Mouse (Mus musculus) WW6 (cell line): ENCODE measurements around the gene Opa3.
A peak's percentile ranks its signal among the peaks of the same experiment; 100 is the strongest.

Experiments used
- DNase-seq: peaks from one replicate; pipeline ENCODE4 v3.0.0-alpha.2; 2013; ENCODE audit warnings: low read depth, low spot score

Gene Opa3

GRCm38 (mm10) chr7:19214940-19215339 is 13.2 kb upstream of the Opa3 start:
- no peak for DNase-seq

GRCm38 (mm10) chr7:19217492-19217891 is 10.6 kb upstream of the Opa3 start:
- DNase-seq: no peak

- DNase-seq: no peak
Measured at GRCm38 (mm10) chr7:19217944-19218343, 10.2 kb upstream of the Opa3 start.

- DNase-seq: no peak
Measured at GRCm38 (mm10) chr7:19220061-19220460, 8.1 kb upstream of the Opa3 start.

- DNase-seq: no peak
Measured at GRCm38 (mm10) chr7:19222189-19222588, 5.9 kb upstream of the Opa3 start.

GRCm38 (mm10) chr7:19222875-19223274 is 5.3 kb upstream of the Opa3 start:
- DNase-seq: no peak

GRCm38 (mm10) chr7:19224933-19225332 is 3.2 kb upstream of the Opa3 start:
- DNase-seq: no peak

- no peak for DNase-seq
Measured at GRCm38 (mm10) chr7:19226817-19227797, 1.0 kb upstream of the Opa3 start.

GRCm38 (mm10) chr7:19228793-19229148 is 637 bp downstream of the Opa3 start:
- no peak for DNase-seq

- no peak for DNase-seq
Measured at GRCm38 (mm10) chr7:19229404-19229803, 1.3 kb downstream of the Opa3 start.

GRCm38 (mm10) chr7:19230041-19230580 is 2.0 kb downstream of the Opa3 start:
- no peak for DNase-seq

GRCm38 (mm10) chr7:19230899-19231298 is 2.8 kb downstream of the Opa3 start:
- no peak for DNase-seq

- no peak for DNase-seq
Measured at GRCm38 (mm10) chr7:19231849-19232248, 3.7 kb downstream of the Opa3 start.

- DNase-seq: no peak
Measured at GRCm38 (mm10) chr7:19234652-19235051, 6.5 kb downstream of the Opa3 start.

- no peak for DNase-seq
Measured at GRCm38 (mm10) chr7:19235092-19235671, 7.0 kb downstream of the Opa3 start.

GRCm38 (mm10) chr7:19236411-19236810 is 8.3 kb downstream of the Opa3 start:
- no peak for DNase-seq

GRCm38 (mm10) chr7:19238344-19238743 is 10.2 kb downstream of the Opa3 start:
- no peak for DNase-seq

- DNase-seq: peak; percentile 70
Measured at GRCm38 (mm10) chr7:19239423-19239822, 11.3 kb downstream of the Opa3 start.

- DNase-seq: no peak
Measured at GRCm38 (mm10) chr7:19239986-19240385, 11.9 kb downstream of the Opa3 start.

- no peak for DNase-seq
Measured at GRCm38 (mm10) chr7:19240905-19241463, 12.8 kb downstream of the Opa3 start.

- no peak for DNase-seq
Measured at GRCm38 (mm10) chr7:19242005-19242404, 13.9 kb downstream of the Opa3 start.

GRCm38 (mm10) chr7:19243858-19244257 is 15.7 kb downstream of the Opa3 start:
- no peak for DNase-seq
